Mouse (Mus musculus) testis, adult 2 months (tissue): ENCODE measurements around the gene Cpm.

ENCODE experiments used
- CTCF ChIP-seq: fragments of 200-500 bp; IDR thresholded peaks from 2 replicates; pipeline ENCODE4 v1.5.1; 2012; ENCODE audit warnings: low read depth, mild to moderate bottlenecking, inconsistent platforms, low read length, moderate library complexity; ENCODE audit not compliant: control insufficient read depth, insufficient read depth, insufficient replicate concordance
- POLR2A ChIP-seq: fragments of 200-500 bp; IDR thresholded peaks from 2 replicates; pipeline ENCODE4 v1.6.1; 2012; ENCODE audit warnings: low read depth, mild to moderate bottlenecking, inconsistent platforms, low read length, moderate library complexity; ENCODE audit not compliant: control insufficient read depth

- no peak for TF ChIP-seq CTCF
- peak; percentile 27; the same call in 1 of the 2 replicates for TF ChIP-seq POLR2A
Measured at GRCm38 (mm10) chr10:117629169-117629971, at the start of gene Cpm.
